Mouse (Mus musculus) hindbrain, embryonic 11.5 days (tissue): Measurements from ENCODE around the gene Stn1. TPM values are rescaled to one million over a fixed set of nuclear protein-coding genes. Genes with fewer than 3 reads are reported as not detected.

Experiments
- ATAC-seq: fragments of 200-750 bp; cut with Nextera tagmentation; 2 replicates; pipeline ENCODE4 v1.8.0; 2017; ENCODE audit warnings: mild to moderate bottlenecking, moderate TSS enrichment, moderate library complexity; ENCODE audit not compliant: low FRiP score
- DNase-seq: peaks from one replicate; pipeline ENCODE4 v3.0.0-alpha.2; 2015; ENCODE audit warnings: low spot score
- H3K27ac ChIP-seq: fragments of 300-500 bp; sonication (generic); 2 replicates; pipeline ENCODE4 v1.5.1; 2014; ENCODE audit warnings: mild to moderate bottlenecking, low read depth, low read length
- H3K27me3 ChIP-seq: fragments of 300-500 bp; sonication (generic); 2 replicates; pipeline ENCODE4 v1.6.1; 2014; ENCODE audit warnings: mild to moderate bottlenecking, low read length, moderate library complexity, mixed read lengths; ENCODE audit not compliant: control insufficient read depth, insufficient read depth
- H3K36me3 ChIP-seq: fragments of 300-500 bp; sonication (generic); 2 replicates; pipeline ENCODE4 v1.6.1; 2014; ENCODE audit warnings: mild to moderate bottlenecking, low read length, moderate library complexity, mixed read lengths; ENCODE audit not compliant: control insufficient read depth, insufficient read depth
- H3K4me1 ChIP-seq: fragments of 300-500 bp; sonication (generic); replicated peaks from 2 replicates; pipeline ENCODE4 v1.6.1; 2014; ENCODE audit warnings: low read length, mixed read lengths; ENCODE audit not compliant: control insufficient read depth, insufficient read depth
- H3K4me2 ChIP-seq: fragments of 300-500 bp; sonication (generic); replicated peaks from 2 replicates; pipeline ENCODE4 v1.6.1; 2014; ENCODE audit warnings: mild to moderate bottlenecking, low read depth, low read length
- H3K4me3 ChIP-seq: fragments of 300-500 bp; sonication (generic); 2 replicates; pipeline ENCODE4 v1.5.1; 2014; ENCODE audit warnings: low read depth, low read length
- H3K9ac ChIP-seq: fragments of 300-500 bp; sonication (generic); 2 replicates; pipeline ENCODE4 v1.6.1; 2014; ENCODE audit warnings: low read depth, low read length
- H3K9me3 ChIP-seq: fragments of 300-500 bp; sonication (generic); 2 replicates; pipeline ENCODE4 v1.6.1; 2016; ENCODE audit warnings: low read length; ENCODE audit not compliant: control insufficient read depth
- WGBS: fragments of 180-500 bp; shearing (Covaris S2); extraction: QIAGEN DNeasy Blood & Tissue Kit; methylation state at CpG from one replicate; pipeline ENCODE4 v1.1.7; 2014; 5-methylcytosine and 5-hydroxymethylcytosine counted together
- polyA plus RNA-seq: library from polyadenylated mRNA; unstranded; fragments of >200 nt; fragmentation: Nextera tagmentation; extraction: Ambion mirVana; gene quantifications from 2 replicates; pipeline ENCODE4 v1.2.1, GENCODE M21; 2014

The Stn1 gene
- polyA plus RNA-seq, 1 experiment from 2014 or later, result 46.8 TPM

DNA sequence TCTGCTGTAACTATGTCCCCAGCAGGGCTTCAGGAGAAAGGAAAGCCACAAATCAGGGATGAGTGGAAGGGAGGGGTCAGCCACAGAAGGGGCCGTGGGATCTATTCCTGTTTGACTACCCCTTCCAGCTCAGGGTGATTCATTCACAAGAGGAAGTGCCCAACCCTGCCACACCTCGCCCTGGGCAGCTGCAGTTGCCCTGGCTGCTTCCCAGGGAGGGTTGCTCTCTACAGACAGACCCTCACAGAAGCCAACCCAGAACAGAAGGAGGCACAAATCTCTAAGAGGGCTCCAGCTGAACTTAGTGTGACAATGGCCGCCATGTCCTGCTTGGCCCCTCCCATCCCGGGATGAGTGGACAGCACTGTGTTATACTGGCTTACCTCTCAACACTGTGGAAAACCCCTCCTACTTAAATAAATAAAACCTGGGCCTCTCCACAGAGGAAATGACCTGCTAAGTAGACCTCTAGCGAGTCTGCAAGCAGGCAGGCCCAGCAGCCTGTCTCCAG lies 28.5 kb downstream of the Stn1 start:
- WGBS, result 80% methylated on average over 5 of the region's 5 CpGs
- no peak for DNase-seq
- H3K27ac ChIP-seq, result no peak overlapping the region

DNA sequence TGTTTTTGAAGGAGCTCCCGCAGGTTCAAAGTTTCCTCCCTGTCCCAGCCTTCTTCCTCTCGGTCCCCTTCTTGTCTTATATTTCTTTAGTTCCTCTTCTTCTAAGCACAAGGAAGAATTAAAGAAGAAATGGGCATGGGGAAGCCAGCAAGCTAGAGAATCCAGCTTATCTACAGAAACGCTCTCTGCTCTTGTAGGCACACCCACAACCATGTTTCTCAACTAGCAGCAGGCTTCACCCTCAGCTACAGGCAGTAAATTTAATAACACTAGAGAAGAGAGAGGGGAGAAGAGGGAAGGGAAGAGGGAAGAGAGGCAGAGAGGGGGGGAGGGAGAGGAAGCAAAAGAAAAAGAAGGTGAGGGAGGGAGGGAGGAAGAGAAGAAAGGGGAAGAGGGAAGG lies 29.1 kb downstream of the Stn1 start:
- Histone ChIP-seq H3K4me3 (no peak overlapping the region), H3K9me3 (no peaks in the 10 kb centered on the region), H3K4me2 (no peak overlapping the region), H3K9ac (no peak overlapping the region), H3K27me3 (no peaks in the 10 kb centered on the region), H3K27ac (no peak overlapping the region), H3K4me1 (peaks cover 7% of the 10 kb centered on the region), H3K36me3 (no peaks in the 10 kb centered on the region)
- ATAC-seq (no peak), DNase-seq (no peak)
- WGBS, result 95% methylated on average over 3 of the region's 3 CpGs

More for the DNA sequence above, 28.5 kb downstream of the Stn1 start:
- H3K27me3 ChIP-seq, result no peaks in the 10 kb centered on the region
- H3K4me3 ChIP-seq, result no peak overlapping the region
- H3K9ac ChIP-seq, result no peak overlapping the region
- no peaks in the 10 kb centered on the region for H3K36me3 ChIP-seq
- ATAC-seq, result no peak
- peaks cover 7% of the 10 kb centered on the region for H3K4me1 ChIP-seq
- H3K9me3 ChIP-seq, result no peaks in the 10 kb centered on the region
- H3K4me2 ChIP-seq, result no peak overlapping the region

DNA sequence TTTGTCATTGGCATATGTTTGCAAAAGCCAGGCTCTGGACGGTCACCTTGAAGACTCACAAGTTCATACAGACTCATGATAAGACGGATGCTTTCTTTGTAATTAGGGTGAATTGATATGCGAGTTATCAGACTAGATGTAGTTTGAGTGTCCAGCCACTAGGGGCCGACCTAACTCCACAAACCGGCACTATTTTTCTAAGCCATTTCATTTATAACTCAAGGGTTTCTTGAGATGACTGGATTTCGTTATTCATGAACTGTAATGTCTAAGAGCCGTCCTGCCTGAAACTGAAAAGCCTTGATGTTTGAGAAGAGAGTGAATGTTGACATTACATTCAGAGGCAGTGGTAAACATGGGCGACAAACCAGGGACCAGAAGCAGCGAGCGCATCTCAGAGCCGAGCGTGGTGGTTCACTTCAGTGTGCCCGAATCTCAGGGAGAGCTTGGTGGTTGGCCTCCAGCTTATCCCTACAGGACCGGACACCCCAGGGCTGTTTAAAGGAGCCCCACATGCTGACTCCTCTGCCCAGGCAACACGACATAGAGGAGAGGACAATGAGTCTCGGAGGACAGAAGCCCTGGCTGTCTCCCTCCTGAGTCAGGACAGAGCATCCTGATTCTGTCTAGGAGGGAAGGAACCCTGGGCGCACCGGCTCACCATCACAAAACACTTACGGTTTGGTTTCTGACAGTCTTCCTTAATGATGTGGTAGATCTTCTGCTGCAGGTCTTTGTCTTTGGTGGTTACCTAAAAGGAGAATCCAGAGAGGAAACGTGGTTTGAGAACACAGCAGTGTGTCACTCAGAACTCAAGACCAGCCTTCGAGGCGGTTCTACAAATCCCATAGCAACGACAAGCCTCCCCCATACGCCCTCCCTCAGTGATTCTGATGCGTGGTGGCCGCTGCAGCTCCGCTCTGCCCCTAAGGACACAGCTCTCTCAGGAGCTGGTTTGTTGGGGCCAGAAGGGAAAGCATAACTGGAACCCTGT lies 29.9 kb downstream of the Stn1 start:
- H3K27me3 ChIP-seq, result no peaks in the 10 kb centered on the region
- DNase-seq (peak; percentile 69), ATAC-seq (no peak)
- no peaks in the 10 kb centered on the region for H3K36me3 ChIP-seq
- 0 out of 2 replicates have a peak overlapping the region, but pooled peaks have one; percentile 2 for H3K27ac ChIP-seq
- no peaks in the 10 kb centered on the region for H3K9me3 ChIP-seq
- H3K4me1 ChIP-seq, result peaks cover 7% of the 10 kb centered on the region
- H3K4me3 ChIP-seq, result no peak overlapping the region
- WGBS, result 63% methylated on average over 27 of the region's 27 CpGs
- H3K9ac ChIP-seq, result no peak overlapping the region
- no peak overlapping the region for H3K4me2 ChIP-seq

DNA sequence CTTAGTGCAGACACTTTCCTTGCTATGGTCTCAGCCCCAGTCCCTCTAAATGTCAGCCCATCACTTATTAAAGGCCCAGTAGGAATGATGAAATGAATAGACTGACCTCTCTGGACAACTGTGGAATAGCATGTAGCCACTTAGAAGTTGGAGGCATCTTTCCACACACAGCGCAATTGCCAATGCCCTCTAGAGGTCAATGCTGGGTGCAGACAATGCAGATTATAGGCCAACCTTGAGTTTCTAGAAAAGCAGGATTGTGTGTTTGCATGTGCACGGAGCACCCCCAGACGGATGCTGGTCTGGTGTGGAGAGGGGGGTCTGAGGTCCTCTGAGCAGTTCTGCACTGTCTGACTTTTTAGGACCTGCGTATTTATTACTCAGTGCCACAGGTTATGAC lies 33.7 kb downstream of the Stn1 start:
- DNase-seq (peak; percentile 62), ATAC-seq (peak; percentile 55; the same call in 1 of the 2 replicates)
- no peak overlapping the region for H3K27ac ChIP-seq
- H3K27me3 ChIP-seq, result no peaks in the 10 kb centered on the region
- H3K9ac ChIP-seq, result no peak overlapping the region
- H3K4me1 ChIP-seq, result no peaks in the 10 kb centered on the region
- 66% methylated on average over 4 of the region's 4 CpGs for WGBS
- H3K4me3 ChIP-seq, result no peak overlapping the region
- H3K4me2 ChIP-seq, result no peak overlapping the region
- H3K9me3 ChIP-seq, result no peaks in the 10 kb centered on the region
- H3K36me3 ChIP-seq, result no peaks in the 10 kb centered on the region

DNA sequence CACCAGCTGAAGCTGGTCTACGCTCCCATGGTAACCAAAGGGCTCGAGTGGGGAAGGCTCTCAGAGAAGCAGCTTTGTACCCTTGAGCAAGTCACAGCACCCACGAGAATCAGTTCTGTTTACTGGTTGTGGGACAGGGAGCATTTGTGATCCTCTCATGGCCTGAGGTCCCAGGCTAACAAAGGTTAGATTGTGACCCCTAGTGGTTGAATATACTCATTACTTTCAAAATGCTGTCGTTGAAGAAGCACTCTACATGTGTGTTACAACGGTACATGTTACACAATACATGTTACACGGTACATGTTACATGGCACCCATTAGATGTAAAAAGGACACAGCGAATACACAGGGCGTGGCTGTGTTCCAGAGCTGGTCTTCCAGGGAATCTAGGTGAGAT lies 34.7 kb downstream of the Stn1 start:
- Histone ChIP-seq H3K9ac (no peak overlapping the region), H3K4me1 (no peaks in the 10 kb centered on the region), H3K36me3 (no peaks in the 10 kb centered on the region), H3K4me2 (no peak overlapping the region), H3K27ac (no peak overlapping the region), H3K4me3 (no peak overlapping the region), H3K9me3 (no peaks in the 10 kb centered on the region), H3K27me3 (no peaks in the 10 kb centered on the region)
- DNase-seq, result peak; percentile 55
- WGBS, result 74% methylated on average over 8 of the region's 8 CpGs
- 0 out of 2 replicates have a peak, but pooled peaks have one; percentile 32 for ATAC-seq

DNA sequence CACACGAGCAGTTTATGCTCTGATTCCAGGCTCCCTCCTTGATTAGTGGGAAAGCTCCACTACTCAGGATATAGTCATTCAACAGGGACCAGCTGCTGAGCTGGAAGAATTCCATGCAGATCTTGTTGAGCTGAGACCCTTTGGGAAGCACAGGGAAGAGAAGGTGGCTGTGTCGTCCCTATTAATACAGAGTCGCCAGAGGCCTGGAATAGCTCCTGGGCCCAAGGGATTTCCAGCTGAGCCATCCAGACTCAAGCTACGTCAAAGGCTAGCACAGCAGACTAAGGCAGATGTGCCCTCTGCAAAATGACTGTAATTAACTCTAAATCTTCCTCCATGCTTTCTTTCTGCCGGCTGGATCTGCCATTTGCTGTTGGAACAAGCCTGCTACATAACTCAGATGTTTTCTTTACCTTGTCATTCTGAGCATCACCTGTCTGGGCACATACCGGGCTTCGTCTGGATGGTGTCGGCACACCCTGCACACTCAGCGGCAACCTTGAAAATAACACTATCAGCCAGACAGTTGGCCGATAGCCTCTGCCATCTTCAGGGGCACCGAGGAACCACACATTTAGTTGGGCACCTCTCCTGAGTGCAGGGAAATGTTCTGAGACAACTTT lies 36.8 kb downstream of the Stn1 start:
- Histone ChIP-seq H3K36me3 (no peaks in the 10 kb centered on the region), H3K4me3 (no peak overlapping the region), H3K4me2 (no peak overlapping the region), H3K9me3 (no peaks in the 10 kb centered on the region), H3K4me1 (no peaks in the 10 kb centered on the region), H3K9ac (no peak overlapping the region), H3K27me3 (no peaks in the 10 kb centered on the region), H3K27ac (no peak overlapping the region)
- WGBS, result 72% methylated on average over 11 of the region's 11 CpGs
- no peak for DNase-seq
- no peak for ATAC-seq

DNA sequence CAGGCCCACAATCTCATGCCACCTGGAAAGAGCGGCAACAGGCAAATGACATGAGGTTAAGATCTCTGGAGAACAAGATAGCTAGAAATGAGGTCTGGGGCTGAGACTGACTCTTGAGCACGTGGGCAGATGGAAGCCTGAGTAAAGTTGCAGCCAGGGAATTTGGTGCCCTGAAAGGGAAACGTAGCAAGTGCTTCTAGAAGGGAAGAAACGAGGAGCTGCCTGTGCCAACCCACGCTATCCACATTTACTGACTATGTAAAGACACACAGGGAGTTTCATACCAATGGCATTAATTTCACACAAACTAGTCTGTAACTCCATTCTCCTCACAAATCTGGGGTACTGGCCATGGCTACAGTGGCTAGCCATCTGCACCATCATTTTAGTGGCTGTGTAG lies 37.5 kb downstream of the Stn1 start:
- Histone ChIP-seq H3K4me3 (no peak overlapping the region), H3K27me3 (no peaks in the 10 kb centered on the region), H3K9me3 (no peaks in the 10 kb centered on the region), H3K9ac (no peak overlapping the region), H3K27ac (no peak overlapping the region), H3K4me2 (no peak overlapping the region), H3K36me3 (no peaks in the 10 kb centered on the region), H3K4me1 (no peaks in the 10 kb centered on the region)
- 87% methylated on average over 5 of the region's 5 CpGs for WGBS
- ATAC-seq (no peak), DNase-seq (no peak)

DNA sequence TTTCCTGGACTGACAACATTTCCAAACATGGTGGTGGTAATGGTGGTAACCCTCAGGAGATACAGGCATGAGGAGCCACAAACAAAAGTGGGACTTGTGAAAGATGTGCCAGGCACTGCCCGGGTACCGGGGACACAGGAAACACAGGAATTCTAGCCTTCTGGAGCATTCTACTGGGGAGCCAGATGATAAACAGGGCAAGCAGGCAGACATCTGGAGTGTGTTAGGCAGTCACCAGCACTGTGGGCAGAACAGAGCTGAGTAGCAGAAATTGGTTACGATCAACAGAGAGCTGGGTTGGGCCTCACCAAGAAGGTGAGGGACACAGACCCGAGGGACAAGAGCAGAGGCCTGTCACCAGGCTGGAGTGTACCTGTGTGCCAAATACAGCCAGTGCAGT lies 38.4 kb downstream of the Stn1 start:
- 57% methylated on average over 4 of the region's 4 CpGs for WGBS

More for the DNA sequence above, 38.4 kb downstream of the Stn1 start:
- Histone ChIP-seq H3K9me3 (no peaks in the 10 kb centered on the region), H3K4me1 (peaks cover 2% of the 10 kb centered on the region; the same call in 1 of the 2 replicates), H3K4me3 (no peak overlapping the region), H3K27me3 (no peaks in the 10 kb centered on the region), H3K36me3 (no peaks in the 10 kb centered on the region), H3K4me2 (no peak overlapping the region), H3K9ac (no peak overlapping the region), H3K27ac (no peak overlapping the region)
- ATAC-seq (no peak), DNase-seq (no peak)
